Mouse (Mus musculus) embryonic facial prominence, embryonic 12.5 days (tissue): ENCODE data around the gene Lrrc75b. TPM values are rescaled to one million over a fixed set of nuclear protein-coding genes. Genes with fewer than 3 reads are reported as not detected.
A peak's percentile ranks its signal among the peaks of the same experiment; 100 is the strongest.
"Not testable (repeated sequence)": the region's sequence is repeated elsewhere in the genome, so short reads cannot be mapped to it uniquely, and the experiment has no call there.

Experiments
- ATAC-seq: fragments of 200-750 bp; cut with Nextera tagmentation; 2 replicates; pipeline ENCODE4 v1.8.0; 2017; ENCODE audit not compliant: insufficient number of reproducible peaks, insufficient read depth, low FRiP score, low TSS enrichment
- H3K27ac ChIP-seq: fragments of 300-500 bp; sonication (generic); 2 replicates; pipeline ENCODE4 v1.5.1; 2016; ENCODE audit warnings: mild to moderate bottlenecking
- H3K27me3 ChIP-seq: fragments of 300-500 bp; sonication (generic); 2 replicates; pipeline ENCODE4 v1.6.1; 2016; ENCODE audit warnings: mild to moderate bottlenecking, moderate library complexity
- H3K36me3 ChIP-seq: fragments of 300-500 bp; sonication (generic); 2 replicates; pipeline ENCODE4 v1.6.1; 2016; ENCODE audit warnings: mild to moderate bottlenecking
- H3K4me1 ChIP-seq: fragments of 300-500 bp; sonication (generic); 2 replicates; pipeline ENCODE4 v1.6.1; 2016
- H3K4me2 ChIP-seq: fragments of 300-500 bp; sonication (generic); replicated peaks from 2 replicates; pipeline ENCODE4 v1.6.1; 2016; ENCODE audit warnings: mild to moderate bottlenecking, moderate library complexity
- H3K4me3 ChIP-seq: fragments of 300-500 bp; sonication (generic); 2 replicates; pipeline ENCODE4 v1.5.1; 2016; ENCODE audit warnings: mild to moderate bottlenecking
- H3K9ac ChIP-seq: fragments of 300-500 bp; sonication (generic); 2 replicates; pipeline ENCODE4 v1.6.1; 2016; ENCODE audit warnings: mild to moderate bottlenecking, moderate library complexity
- H3K9me3 ChIP-seq: fragments of 300-500 bp; sonication (generic); 2 replicates; pipeline ENCODE4 v1.6.1; 2016; ENCODE audit warnings: mild to moderate bottlenecking, moderate library complexity
- WGBS: fragments of 180-500 bp; shearing (Covaris S2); methylation state at CpG from one replicate; pipeline ENCODE4 v1.1.7; 2016; 5-methylcytosine and 5-hydroxymethylcytosine counted together
- polyA plus RNA-seq: library from polyadenylated mRNA; unstranded; fragments of >200 nt; fragmentation: Nextera tagmentation; extraction: Ambion mirVana; gene quantifications from 2 replicates; pipeline ENCODE4 v1.2.1, GENCODE M21; 2016

Lrrc75b gene
- polyA plus RNA-seq, 1 experiment from 2014 or later = 2.7 TPM

- Histone ChIP-seq H3K4me2 (no peak overlapping the region), H3K27ac (no peak overlapping the region), H3K4me3 (no peak overlapping the region), H3K36me3 (peaks cover 54% of the 10 kb centered on the region), H3K9me3 (no peaks in the 10 kb centered on the region), H3K27me3 (no peaks in the 10 kb centered on the region), H3K9ac (no peak overlapping the region), H3K4me1 (no peaks in the 10 kb centered on the region)
- 80% methylated on average over 2 of the region's 2 CpGs for WGBS
- ATAC-seq = no peak
Measured at GRCm38 (mm10) chr10:75530322-75530721, 29.8 kb downstream of the Lrrc75b start.

GRCm38 (mm10) chr10:75525450-75525849 lies 34.7 kb downstream of the Lrrc75b start:
- H3K4me1 ChIP-seq, H3K4me3 ChIP-seq, H3K9ac ChIP-seq, ATAC-seq, H3K27me3 ChIP-seq, H3K4me2 ChIP-seq, H3K27ac ChIP-seq, H3K9me3 ChIP-seq: not testable (repeated sequence)
- 95% methylated on average over 9 of the region's 9 CpGs for WGBS
- peaks cover 50% of the 10 kb centered on the region for H3K36me3 ChIP-seq

GRCm38 (mm10) chr10:75521643-75522042 lies 38.5 kb downstream of the Lrrc75b start:
- Histone ChIP-seq H3K36me3 (peaks cover 60% of the 10 kb centered on the region), H3K27ac (no peak overlapping the region), H3K4me2 (no peak overlapping the region), H3K9ac (no peak overlapping the region; the same call in 1 of the 2 replicates), H3K27me3 (no peaks in the 10 kb centered on the region), H3K4me1 (peaks cover 15% of the 10 kb centered on the region), H3K4me3 (no peak overlapping the region), H3K9me3 (no peaks in the 10 kb centered on the region)
- no peak for ATAC-seq
- 96% methylated on average over 4 of the region's 4 CpGs for WGBS

- H3K9ac ChIP-seq = no peak overlapping the region
- no peak overlapping the region for H3K27ac ChIP-seq
- H3K27me3 ChIP-seq = no peaks in the 10 kb centered on the region
- peaks cover 23% of the 10 kb centered on the region for H3K4me1 ChIP-seq
- 97% methylated on average over 5 of the region's 5 CpGs for WGBS
- H3K4me2 ChIP-seq = no peak overlapping the region
- no peaks in the 10 kb centered on the region for H3K9me3 ChIP-seq
- ATAC-seq = no peak
- no peak overlapping the region for H3K4me3 ChIP-seq
- H3K36me3 ChIP-seq = peaks cover 53% of the 10 kb centered on the region
Measured at GRCm38 (mm10) chr10:75520581-75520980, 39.5 kb downstream of the Lrrc75b start.

GRCm38 (mm10) chr10:75517758-75518143 lies 42.4 kb downstream of the Lrrc75b start, which contains the start of gene Gucd1:
Gene Gucd1, minus strand, starts transcription at chr10:75517972.
- ATAC-seq = peak; percentile 89
- H3K4me3 ChIP-seq = peak within 1 kb of the TSS; percentile 89
- no peaks in the 10 kb centered on the region for H3K27me3 ChIP-seq
- peak within 1 kb of the TSS; percentile 93 for H3K9ac ChIP-seq
- H3K9me3 ChIP-seq = no peaks in the 10 kb centered on the region
- under 1% methylated on average over 20 of the region's 20 CpGs for WGBS
- H3K27ac ChIP-seq = peak within 1 kb of the TSS; percentile 98
- peak within 1 kb of the TSS; percentile 90 for H3K4me2 ChIP-seq
- peaks cover 26% of the 10 kb centered on the region for H3K4me1 ChIP-seq
- peaks cover 33% of the 10 kb centered on the region for H3K36me3 ChIP-seq

GRCm38 (mm10) chr10:75517073-75517757 lies 42.9 kb downstream of the Lrrc75b start, which contains the start of gene Snrpd3:
Gene Snrpd3, plus strand, starts transcription at chr10:75517551.
- peaks cover 26% of the 10 kb centered on the region for H3K4me1 ChIP-seq
- H3K36me3 ChIP-seq = peaks cover 30% of the 10 kb centered on the region
- H3K27ac ChIP-seq = peak within 1 kb of the TSS; percentile 98
- no peaks in the 10 kb centered on the region for H3K9me3 ChIP-seq
- H3K9ac ChIP-seq = peak within 1 kb of the TSS; percentile 93
- no peaks in the 10 kb centered on the region for H3K27me3 ChIP-seq
- under 1% methylated on average over 37 of the region's 52 CpGs for WGBS
- peak within 1 kb of the TSS; percentile 89 for H3K4me3 ChIP-seq
- peak within 1 kb of the TSS; percentile 90 for H3K4me2 ChIP-seq
- ATAC-seq = peak; percentile 98

GRCm38 (mm10) chr10:75516724-75517072 lies 43.4 kb downstream of the Lrrc75b start:
- no peaks in the 10 kb centered on the region for H3K9me3 ChIP-seq
- WGBS = under 1% methylated on average over 12 of the region's 12 CpGs
- no peaks in the 10 kb centered on the region for H3K27me3 ChIP-seq
- H3K36me3 ChIP-seq = peaks cover 29% of the 10 kb centered on the region
- H3K4me3 ChIP-seq = peak overlapping the region; percentile 89
- peak overlapping the region; percentile 92 for H3K9ac ChIP-seq
- H3K27ac ChIP-seq = peak overlapping the region; percentile 98
- ATAC-seq = no peak
- peaks cover 26% of the 10 kb centered on the region for H3K4me1 ChIP-seq
- H3K4me2 ChIP-seq = peak overlapping the region; percentile 73

GRCm38 (mm10) chr10:75516038-75516723 lies 43.9 kb downstream of the Lrrc75b start:
- H3K4me2 ChIP-seq = peak overlapping the region; percentile 73
- H3K27me3 ChIP-seq = no peaks in the 10 kb centered on the region
- H3K9ac ChIP-seq = peak overlapping the region; percentile 92
- H3K36me3 ChIP-seq = peaks cover 29% of the 10 kb centered on the region
- peak overlapping the region; percentile 89 for H3K4me3 ChIP-seq
- H3K9me3 ChIP-seq = no peaks in the 10 kb centered on the region
- H3K27ac ChIP-seq = 0 out of 2 replicates have a peak overlapping the region, but pooled peaks have one; percentile 98
- no peak for ATAC-seq
- peaks cover 26% of the 10 kb centered on the region for H3K4me1 ChIP-seq
- 23% methylated on average over 8 of the region's 8 CpGs for WGBS

GRCm38 (mm10) chr10:75515216-75516037 lies 44.7 kb downstream of the Lrrc75b start:
- H3K27ac ChIP-seq = no peak overlapping the region
- no peak for ATAC-seq
- H3K27me3 ChIP-seq = no peaks in the 10 kb centered on the region
- H3K9ac ChIP-seq = no peak overlapping the region
- peaks cover 22% of the 10 kb centered on the region for H3K4me1 ChIP-seq
- 48% methylated on average over 4 of the region's 4 CpGs for WGBS
- 0 out of 2 replicates have a peak overlapping the region, but pooled peaks have one; percentile 89 for H3K4me3 ChIP-seq
- H3K9me3 ChIP-seq = no peaks in the 10 kb centered on the region
- H3K36me3 ChIP-seq = peaks cover 29% of the 10 kb centered on the region
- H3K4me2 ChIP-seq = peak overlapping the region; percentile 73

GRCm38 (mm10) chr10:75514361-75514760 lies 45.8 kb downstream of the Lrrc75b start:
- peaks cover 30% of the 10 kb centered on the region for H3K36me3 ChIP-seq
- no peak overlapping the region for H3K4me2 ChIP-seq
- no peak for ATAC-seq
- 73% methylated on average over 7 of the region's 7 CpGs for WGBS
- no peak overlapping the region for H3K4me3 ChIP-seq
- H3K27ac ChIP-seq = no peak overlapping the region
- H3K9me3 ChIP-seq = no peaks in the 10 kb centered on the region
- no peaks in the 10 kb centered on the region for H3K27me3 ChIP-seq
- peaks cover 20% of the 10 kb centered on the region for H3K4me1 ChIP-seq
- H3K9ac ChIP-seq = no peak overlapping the region

GRCm38 (mm10) chr10:75513306-75514067 lies 46.6 kb downstream of the Lrrc75b start:
- no peak for ATAC-seq
- 88% methylated on average over 8 of the region's 8 CpGs for WGBS
- Histone ChIP-seq H3K27me3 (no peaks in the 10 kb centered on the region), H3K4me1 (peaks cover 11% of the 10 kb centered on the region), H3K36me3 (peaks cover 36% of the 10 kb centered on the region), H3K9me3 (no peaks in the 10 kb centered on the region), H3K9ac (no peak overlapping the region), H3K27ac (no peak overlapping the region), H3K4me2 (no peak overlapping the region), H3K4me3 (no peak overlapping the region)
